Mouse (Mus musculus) bone marrow macrophage, adult 2 months (primary cell): ENCODE measurements around the gene Ulk4. TPM values are rescaled to one million over a fixed set of nuclear protein-coding genes. Genes with fewer than 3 reads are reported as not detected.
"Not testable (repeated sequence)": the region's sequence is repeated elsewhere in the genome, so short reads cannot be mapped to it uniquely, and the experiment has no call there.

Experiments used
- H3K27ac ChIP-seq: 2 replicates; pipeline ENCODE4 v1.5.1; 2012; ENCODE audit warnings: low read depth, low read length; ENCODE audit not compliant: insufficient read depth
- H3K4me1 ChIP-seq: 2 replicates; pipeline ENCODE4 v1.6.1; 2012; ENCODE audit warnings: low read length; ENCODE audit not compliant: control insufficient read depth, insufficient read depth
- H3K4me3 ChIP-seq: 2 replicates; pipeline ENCODE4 v1.5.1; 2012; ENCODE audit warnings: mild to moderate bottlenecking, low read length, moderate library complexity; ENCODE audit not compliant: insufficient read depth
- CTCF ChIP-seq: IDR thresholded peaks from 2 replicates; pipeline ENCODE4 v1.5.1; 2012; ENCODE audit warnings: low read depth, mild to moderate bottlenecking, low read length, moderate library complexity
- POLR2A ChIP-seq: IDR thresholded peaks from 2 replicates; pipeline ENCODE4 v1.6.1; 2012; ENCODE audit warnings: mild to moderate bottlenecking, low read depth, low read length, borderline replicate concordance
- polyA plus RNA-seq: library from polyadenylated mRNA; stranded (reverse); fragments of >200 nt; gene quantifications from 2 replicates; pipeline ENCODE4 v1.2.4, GENCODE M21; 2012; ENCODE audit not compliant: missing spikeins, insufficient read depth, insufficient read length

Ulk4 gene
- polyA plus RNA-seq, 1 experiment: 1.3 TPM

DNA sequence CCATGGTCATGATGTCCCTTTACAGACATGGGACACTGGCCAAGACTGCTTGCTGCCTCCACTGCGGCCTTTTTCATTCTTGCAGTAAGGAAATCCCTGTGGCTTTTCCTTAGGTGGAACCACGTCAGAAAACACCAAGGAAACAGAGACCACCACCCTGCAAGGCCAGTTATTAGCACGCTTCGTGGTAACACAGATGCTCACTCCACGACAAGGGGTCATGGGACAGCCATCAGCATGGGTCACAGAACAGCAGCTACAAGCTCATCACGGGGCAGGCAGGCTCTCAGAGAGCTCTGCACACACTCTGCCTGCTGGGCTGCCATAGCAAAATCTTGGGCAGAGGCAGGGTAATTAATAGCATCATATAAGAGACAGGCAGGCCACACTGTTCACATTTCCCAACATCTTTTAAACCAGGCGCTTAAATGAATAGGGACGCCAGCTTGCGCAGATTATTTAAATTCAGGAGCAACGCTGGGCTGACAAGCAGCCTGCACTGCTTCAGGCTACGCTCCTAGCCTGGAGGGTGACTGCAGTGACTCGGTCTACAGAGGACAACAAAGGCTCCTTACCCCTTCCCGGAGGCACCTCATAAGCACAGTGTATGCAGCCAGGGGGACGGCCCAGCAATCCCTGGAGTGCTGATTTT lies 72.7 kb downstream of the Ulk4 start:
- H3K4me1 ChIP-seq: no peaks in the 10 kb centered on the region
- H3K4me3 ChIP-seq: no peak overlapping the region
- TF ChIP-seq CTCF: no peak
- no peak for TF ChIP-seq POLR2A
- no peak overlapping the region for H3K27ac ChIP-seq

DNA sequence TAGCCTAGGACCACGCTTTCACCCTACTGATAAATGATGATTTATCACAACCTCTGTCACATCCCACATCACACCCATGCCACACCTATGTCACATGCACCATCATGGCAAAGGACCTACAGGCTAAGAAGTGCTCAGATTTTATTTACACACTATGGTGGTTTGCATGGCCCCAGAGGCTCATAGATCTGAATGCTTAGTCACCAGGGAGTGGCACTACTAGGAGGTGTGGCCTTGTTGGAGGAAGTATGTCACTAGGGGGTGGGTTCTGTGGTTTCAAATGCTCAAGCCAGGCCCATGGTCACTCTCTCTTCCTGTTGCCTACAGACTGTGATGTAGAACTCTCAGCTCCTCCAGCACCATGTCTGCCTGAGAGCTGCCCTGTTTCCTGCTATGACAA lies 73.3 kb downstream of the Ulk4 start:
- no peaks in the 10 kb centered on the region for H3K4me1 ChIP-seq
- TF ChIP-seq CTCF (no peak), POLR2A (no peak)
- no peak overlapping the region for H3K27ac ChIP-seq

DNA sequence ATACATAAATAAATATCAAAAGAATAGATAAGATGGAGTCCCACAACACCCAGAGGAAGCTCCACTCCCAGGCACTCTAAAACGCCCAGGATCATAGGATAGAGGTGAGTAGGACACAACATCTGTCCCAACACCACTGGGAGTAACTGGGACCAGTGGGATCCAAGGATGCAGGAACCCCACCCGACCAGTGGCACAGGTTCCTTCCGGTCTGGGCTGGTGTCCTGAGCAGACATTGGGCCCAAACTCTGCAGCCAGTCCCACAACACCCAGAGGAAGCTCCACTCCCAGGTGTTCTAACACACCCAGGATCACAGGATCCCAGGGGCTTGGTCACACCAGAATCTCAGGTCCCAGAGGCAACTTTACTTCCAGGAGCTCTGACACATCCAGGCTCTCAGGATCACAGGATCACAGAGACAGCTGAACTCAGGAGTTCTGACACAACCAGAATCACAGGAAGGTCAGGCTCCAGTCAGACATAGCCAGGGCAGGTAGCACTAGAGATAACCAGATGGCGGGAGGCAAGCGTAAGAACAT lies 77.8 kb downstream of the Ulk4 start:
- not testable (repeated sequence) for H3K4me3 ChIP-seq, H3K4me1 ChIP-seq, H3K27ac ChIP-seq

More for the DNA sequence above, 73.3 kb downstream of the Ulk4 start:
- H3K4me3 ChIP-seq: no peak overlapping the region

DNA sequence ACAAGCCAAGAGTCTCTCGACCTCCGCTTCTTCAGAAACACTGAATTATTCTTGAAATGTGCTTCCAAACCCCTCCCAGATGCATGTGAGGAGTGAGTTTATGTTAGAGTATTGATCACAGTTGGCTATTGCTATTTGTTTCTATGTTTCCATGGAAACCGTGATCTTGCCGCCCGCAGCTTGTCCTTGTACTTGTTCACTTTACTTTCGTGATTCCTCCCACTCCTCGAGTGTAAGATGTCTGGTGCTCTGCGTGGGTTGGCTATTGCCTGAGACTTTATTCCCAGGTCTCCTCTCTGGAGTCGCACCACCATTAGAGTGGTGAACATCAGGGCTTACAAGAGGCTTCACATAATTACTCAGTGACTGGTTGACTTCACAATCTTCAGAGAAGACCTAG lies 80.5 kb downstream of the Ulk4 start:
- Histone ChIP-seq H3K27ac (no peak overlapping the region), H3K4me1 (no peaks in the 10 kb centered on the region), H3K4me3 (no peak overlapping the region)
- TF ChIP-seq CTCF (no peak), POLR2A (no peak)

DNA sequence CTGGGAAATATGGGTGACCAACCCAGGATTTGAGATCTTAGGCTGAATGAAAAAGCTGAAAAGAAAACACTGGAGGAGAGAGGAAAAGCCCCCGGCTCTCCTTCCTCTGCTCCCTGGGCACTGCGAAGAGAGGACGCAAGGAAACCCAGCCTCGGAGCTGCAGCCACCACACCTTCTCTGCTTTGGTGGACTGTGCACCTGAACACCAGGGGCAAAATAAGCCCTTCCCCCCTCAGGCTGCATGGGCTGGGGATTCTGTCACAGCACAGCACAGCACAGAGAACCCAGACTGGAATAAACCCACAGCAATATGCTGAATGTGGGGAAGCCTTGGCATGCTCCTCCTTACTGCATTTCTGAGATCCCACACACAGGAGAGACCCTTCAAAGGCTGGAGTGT lies 81.9 kb downstream of the Ulk4 start:
- no peak overlapping the region for H3K27ac ChIP-seq
- TF ChIP-seq CTCF (no peak), POLR2A (no peak)
- no peaks in the 10 kb centered on the region for H3K4me1 ChIP-seq
- H3K4me3 ChIP-seq: no peak overlapping the region

DNA sequence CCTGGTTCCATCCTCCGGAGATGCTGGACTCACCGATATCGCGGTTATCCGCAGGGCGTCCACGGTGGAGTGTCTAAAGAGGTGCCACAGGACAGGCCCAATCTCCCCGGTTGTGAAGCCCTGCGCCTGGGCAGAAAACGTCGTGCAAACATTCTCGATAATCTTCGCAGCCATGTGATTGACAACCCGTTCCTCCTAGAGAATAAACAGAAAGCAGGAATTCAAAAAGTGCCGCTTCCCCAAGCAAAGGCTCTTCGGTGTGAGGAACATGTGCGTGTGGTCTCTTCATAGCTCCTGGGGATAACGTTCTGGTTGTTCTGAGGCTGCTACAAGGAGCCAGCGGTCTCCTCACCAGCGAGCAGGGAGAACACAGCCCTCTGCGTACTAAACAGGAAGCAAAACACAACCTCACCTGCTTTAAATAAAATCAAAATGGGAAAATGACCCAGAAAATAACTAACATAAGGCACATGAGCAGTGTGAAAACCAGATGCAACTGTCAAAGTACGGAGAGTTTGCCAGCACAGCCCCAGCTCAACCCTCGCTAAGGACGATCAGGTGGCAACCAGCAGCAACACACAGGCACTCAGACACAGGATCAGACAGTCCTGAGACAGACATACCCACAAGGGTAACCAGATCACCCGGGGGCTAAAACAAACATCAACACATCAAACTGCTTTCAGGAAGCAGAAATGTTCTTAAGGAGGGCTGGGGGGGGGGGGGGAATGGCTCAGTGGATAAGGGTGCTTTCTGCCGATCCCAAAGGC lies 84.2 kb downstream of the Ulk4 start:
- Histone ChIP-seq H3K4me3 (no peak overlapping the region), H3K4me1 (no peaks in the 10 kb centered on the region), H3K27ac (no peak overlapping the region)
- TF ChIP-seq POLR2A: no peak
- no peak for TF ChIP-seq CTCF

DNA sequence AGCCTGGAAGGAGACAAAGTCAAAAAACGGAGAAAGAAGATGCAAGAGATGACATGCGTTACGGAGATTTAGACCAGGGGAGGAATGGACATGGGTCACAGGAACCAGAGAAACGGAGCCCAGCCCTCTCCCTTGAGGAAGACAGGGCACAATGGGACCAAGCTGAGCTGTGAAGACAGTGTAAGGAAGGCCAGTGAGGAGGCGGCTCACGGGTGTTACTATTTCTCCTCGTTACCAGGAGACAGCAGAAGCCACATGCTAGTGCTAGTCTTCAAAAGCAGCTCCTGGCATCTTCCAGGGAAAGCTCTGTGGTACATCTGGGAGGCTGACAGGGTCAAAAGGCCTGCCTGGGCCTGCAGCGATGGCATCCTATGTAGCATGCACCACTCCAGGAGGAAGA lies 89.2 kb downstream of the Ulk4 start:
- no peaks in the 10 kb centered on the region for H3K4me1 ChIP-seq
- H3K4me3 ChIP-seq: no peak overlapping the region
- H3K27ac ChIP-seq: no peak overlapping the region
- no peak for TF ChIP-seq CTCF
- TF ChIP-seq POLR2A: no peak

DNA sequence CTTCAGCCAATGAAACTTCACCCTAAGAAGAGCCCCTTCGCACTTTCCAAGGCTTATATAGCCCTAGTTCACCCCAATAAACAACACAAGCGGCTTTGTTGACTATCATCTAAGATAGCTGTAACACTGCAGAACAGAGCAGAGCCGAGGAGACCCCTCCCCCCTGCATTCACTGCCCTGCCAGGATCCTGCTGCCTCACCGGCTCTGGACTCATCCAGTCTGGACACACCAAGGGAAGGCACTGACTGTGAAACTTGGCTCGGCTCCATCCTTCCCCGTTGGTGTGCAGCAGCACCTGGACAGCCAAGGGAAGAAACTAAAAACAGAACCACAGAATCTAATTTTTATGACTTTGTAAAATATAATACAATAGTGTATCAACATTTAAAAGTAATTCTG lies 91.2 kb downstream of the Ulk4 start:
- Histone ChIP-seq H3K4me3 (no peak overlapping the region), H3K27ac (no peak overlapping the region), H3K4me1 (no peaks in the 10 kb centered on the region)
- TF ChIP-seq CTCF (no peak), POLR2A (no peak)

DNA sequence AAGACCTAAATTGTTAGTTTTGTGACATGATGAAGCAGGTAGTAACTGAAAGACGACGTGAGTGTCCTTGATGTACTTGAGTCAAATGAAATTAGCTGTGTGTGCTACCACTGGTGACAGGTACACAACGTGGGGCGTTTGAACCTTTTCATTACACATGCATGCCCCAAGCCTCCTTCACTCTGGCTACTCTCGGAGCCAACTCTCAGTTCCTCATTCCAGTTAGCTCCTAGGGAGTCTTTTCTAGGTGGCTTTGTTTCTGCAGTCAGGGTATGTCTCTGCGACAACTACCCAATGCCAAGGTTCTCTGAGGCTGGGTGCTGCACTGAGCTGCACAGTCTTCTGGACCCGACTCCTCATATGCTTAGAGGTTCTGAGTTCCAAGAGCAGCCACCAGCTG lies 100.6 kb downstream of the Ulk4 start:
- H3K4me1 ChIP-seq: no peaks in the 10 kb centered on the region
- H3K4me3 ChIP-seq: no peak overlapping the region
- no peak for TF ChIP-seq CTCF
- TF ChIP-seq POLR2A: no peak
- H3K27ac ChIP-seq: no peak overlapping the region

DNA sequence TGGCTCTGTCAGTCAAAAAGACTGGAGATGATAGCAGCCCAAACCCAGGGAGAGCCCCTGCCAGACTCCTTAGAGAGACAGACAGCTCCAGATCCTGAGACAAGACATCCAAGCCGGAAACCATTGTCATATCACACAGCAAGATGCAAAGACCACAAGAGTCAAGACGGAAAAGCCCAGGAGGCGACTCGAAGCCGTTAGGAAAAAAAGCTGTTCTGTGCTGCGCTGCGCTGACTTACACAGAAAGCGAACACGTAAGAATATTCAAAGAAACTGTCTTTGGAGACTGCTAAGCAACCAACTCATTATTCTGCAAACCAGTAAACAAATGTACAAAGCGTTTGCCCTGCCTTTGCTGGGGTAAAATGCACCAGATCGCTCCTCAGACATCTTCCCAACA lies 101.8 kb downstream of the Ulk4 start:
- TF ChIP-seq POLR2A (no peak), CTCF (no peak)
- Histone ChIP-seq H3K4me3 (no peak overlapping the region), H3K4me1 (no peaks in the 10 kb centered on the region), H3K27ac (no peak overlapping the region)
